Mouse (Mus musculus) spleen, adult 18-20 months (tissue): ENCODE data around the gene 1700123O20Rik.

ENCODE experiments used
- DNase-seq, 2 experiments: peaks; one replicate each; pipeline ENCODE4 v3.0.0; 2022; ENCODE audit warnings: mixed read lengths in 2 of 2

The 1700123O20Rik gene

GRCm38 (mm10) chr14:54678657-54679304 lies 7.2 kb upstream of the 1700123O20Rik start:
- no peak for DNase-seq

GRCm38 (mm10) chr14:54682396-54682795 lies 3.6 kb upstream of the 1700123O20Rik start:
- no peak for DNase-seq

- no peak for DNase-seq
Measured at GRCm38 (mm10) chr14:54685471-54685870, 545 bp upstream of the 1700123O20Rik start.

GRCm38 (mm10) chr14:54686522-54687143 lies 617 bp downstream of the 1700123O20Rik start, which contains the start of gene Acin1:
Acin1 (minus strand) TSS chr14:54686931.
- DNase-seq: peak; percentile 100

GRCm38 (mm10) chr14:54687251-54687650 lies 1.2 kb downstream of the 1700123O20Rik start:
- DNase-seq: no peak

- DNase-seq: no peak
Measured at GRCm38 (mm10) chr14:54695042-54695441, 9.0 kb downstream of the 1700123O20Rik start.

- DNase-seq: no peak
Measured at GRCm38 (mm10) chr14:54696752-54697151, 10.7 kb downstream of the 1700123O20Rik start.

GRCm38 (mm10) chr14:54698733-54699132 lies 12.7 kb downstream of the 1700123O20Rik start, which contains the start of gene Gm29776:
Gm29776 (minus strand) TSS chr14:54698833.
- DNase-seq: no peak

GRCm38 (mm10) chr14:54699586-54699985 lies 13.6 kb downstream of the 1700123O20Rik start:
- DNase-seq: no peak

GRCm38 (mm10) chr14:54701298-54701697 lies 15.3 kb downstream of the 1700123O20Rik start:
- peak; percentile 56 to 78 for DNase-seq

GRCm38 (mm10) chr14:54703207-54703606 lies 17.2 kb downstream of the 1700123O20Rik start:
- DNase-seq: no peak

- DNase-seq: no peak
Measured at GRCm38 (mm10) chr14:54705844-54706243, 19.8 kb downstream of the 1700123O20Rik start.

- DNase-seq: no peak
Measured at GRCm38 (mm10) chr14:54706589-54707320, 20.7 kb downstream of the 1700123O20Rik start.

- DNase-seq: no peak
Measured at GRCm38 (mm10) chr14:54709054-54709453, 23.0 kb downstream of the 1700123O20Rik start.

GRCm38 (mm10) chr14:54712074-54712473 lies 26.1 kb downstream of the 1700123O20Rik start, which contains the start of gene Cebpe:
Cebpe (minus strand) TSS chr14:54712174.
- DNase-seq: no peak

GRCm38 (mm10) chr14:54712861-54713260 lies 26.8 kb downstream of the 1700123O20Rik start:
- DNase-seq: peak in 1 of 2 experiments; percentile 10

- peak; percentile 22 to 61 for DNase-seq
Measured at GRCm38 (mm10) chr14:54714121-54714520, 28.1 kb downstream of the 1700123O20Rik start.

- DNase-seq: peak in 1 of 2 experiments; percentile 14
Measured at GRCm38 (mm10) chr14:54714617-54715081, 28.6 kb downstream of the 1700123O20Rik start.

GRCm38 (mm10) chr14:54715402-54715801 lies 29.4 kb downstream of the 1700123O20Rik start:
- no peak for DNase-seq

- DNase-seq: no peak
Measured at GRCm38 (mm10) chr14:54720041-54720440, 34.0 kb downstream of the 1700123O20Rik start.

GRCm38 (mm10) chr14:54720654-54721350 lies 34.8 kb downstream of the 1700123O20Rik start:
- DNase-seq: no peak

GRCm38 (mm10) chr14:54721711-54722110 lies 35.7 kb downstream of the 1700123O20Rik start:
- DNase-seq: no peak

- DNase-seq: no peak
Measured at GRCm38 (mm10) chr14:54724049-54724448, 38.0 kb downstream of the 1700123O20Rik start.
